In genomic region chr5:102123285-102123684, GRCm38 (mm10) we compare ENCODE assay signal across 14 mouse cellular contexts. TPM values are rescaled to one million over a fixed set of nuclear protein-coding genes. Genes with fewer than 3 reads are reported as not detected.
DNase-seq lines count a peak whose midpoint lies in the region; ATAC-seq lines count a peak whose summit lies in the region.
"Had no signal": no experiment of that assay in that cellular context is flagged by ENCODE, and none has a peak within 500 bp of the region (broad histone marks: within the 10 kb centered on the region; RNA-seq: fewer than 3 reads in every experiment).

No protein-coding gene starts in this region.

- no peaks in the 10 kb centered on the region; the same call in 1 of the 2 replicates for H3K4me1 ChIP-seq in hindbrain, embryonic 16.5 days (ENCODE audit: control insufficient read depth, insufficient read depth, low read depth, low read length)
- H3K4me1 ChIP-seq in hindbrain, embryonic 11.5 days (replicated peaks; ENCODE audit: control insufficient read depth, insufficient read depth, low read length), result no peaks in the 10 kb centered on the region
- H3K4me1 ChIP-seq in forebrain, embryonic 11.5 days (replicated peaks; ENCODE audit: control insufficient read depth, insufficient read depth, low read length), result peaks cover 4% of the 10 kb centered on the region; the same call in 1 of the 2 replicates
- H3K4me1 ChIP-seq: heart, embryonic 10.5 days; hindbrain, embryonic 15.5 days; kidney, embryonic 15.5 days; limb, embryonic 15.5 days had no signal

- DNase-seq in hindbrain, embryonic 11.5 days (ENCODE audit: low spot score), result no peak
- peak; percentile 99 for DNase-seq in cerebellum, adult 9-10 months
- DNase-seq in layer of hippocampus, postnatal 14 days (ENCODE audit: low spot score in 2 of 2), result peak; percentile 7 to 36
- DNase-seq in retina, embryonic 14.5 days (ENCODE audit: low spot score), result peak; percentile 71
- DNase-seq in forebrain, embryonic 11.5 days (ENCODE audit: low spot score), result no peak
- no peak for DNase-seq in gastrocnemius, postnatal 36 days
- no peak for DNase-seq in heart, adult 9 months (ENCODE audit: low spot score in 2 of 2)
- DNase-seq: lung, postnatal 14 days had no signal

- no peaks in the 10 kb centered on the region for H3K36me3 ChIP-seq in hindbrain, embryonic 16.5 days (ENCODE audit: control insufficient read depth, insufficient read depth, low read length)
- H3K36me3 ChIP-seq in hindbrain, embryonic 11.5 days (ENCODE audit: control insufficient read depth, insufficient read depth, low read length), result no peaks in the 10 kb centered on the region
- H3K36me3 ChIP-seq in forebrain, embryonic 11.5 days (ENCODE audit: control insufficient read depth, insufficient read depth, low read length), result no peaks in the 10 kb centered on the region
- H3K36me3 ChIP-seq: heart, embryonic 10.5 days; hindbrain, embryonic 15.5 days; kidney, embryonic 15.5 days; limb, embryonic 15.5 days had no signal

- WGBS in hindbrain, embryonic 16.5 days, result 41% methylated on average over 6 of the region's 6 CpGs
- WGBS in hindbrain, embryonic 11.5 days, result 48% methylated on average over 6 of the region's 6 CpGs
- 55% methylated on average over 6 of the region's 6 CpGs for WGBS in forebrain, embryonic 11.5 days

- no peaks in the 10 kb centered on the region for H3K9me3 ChIP-seq in hindbrain, embryonic 16.5 days (ENCODE audit: control insufficient read depth, low read length)
- H3K9me3 ChIP-seq in hindbrain, embryonic 11.5 days (ENCODE audit: control insufficient read depth, low read length), result no peaks in the 10 kb centered on the region
- no peaks in the 10 kb centered on the region for H3K9me3 ChIP-seq in forebrain, embryonic 11.5 days (ENCODE audit: control insufficient read depth, low read length)
- H3K9me3 ChIP-seq: heart, embryonic 10.5 days; hindbrain, embryonic 15.5 days; kidney, embryonic 15.5 days; limb, embryonic 15.5 days had no signal

- no peak overlapping the region for H3K27ac ChIP-seq in hindbrain, embryonic 16.5 days (ENCODE audit: low read depth, low read length)
- no peak overlapping the region for H3K27ac ChIP-seq in hindbrain, embryonic 11.5 days (ENCODE audit: low read depth, low read length)
- H3K27ac ChIP-seq in forebrain, embryonic 11.5 days (ENCODE audit: low read depth, low read length), result no peak overlapping the region
- H3K27ac ChIP-seq: heart, embryonic 10.5 days; hindbrain, embryonic 15.5 days; kidney, embryonic 15.5 days; limb, embryonic 15.5 days had no signal

- H3K9ac ChIP-seq in hindbrain, embryonic 16.5 days (ENCODE audit: low read depth, low read length), result no peak overlapping the region
- no peak overlapping the region for H3K9ac ChIP-seq in hindbrain, embryonic 11.5 days (ENCODE audit: low read depth, low read length)
- H3K9ac ChIP-seq in forebrain, embryonic 11.5 days (ENCODE audit: low read length), result no peak overlapping the region
- H3K9ac ChIP-seq: hindbrain, embryonic 15.5 days; kidney, embryonic 15.5 days; limb, embryonic 15.5 days had no signal

- ATAC-seq in hindbrain, embryonic 16.5 days, result peak; percentile 65; the same call in 1 of the 2 replicates
- ATAC-seq in hindbrain, embryonic 11.5 days (ENCODE audit: low FRiP score), result no peak
- no peak for ATAC-seq in forebrain, embryonic 11.5 days (replicated peaks; ENCODE audit: low FRiP score)
- ATAC-seq: activated CD4-positive, CD25-positive, alpha-beta regulatory T cell, adult 4 months had no signal

- H3K4me3 ChIP-seq in hindbrain, embryonic 16.5 days (ENCODE audit: low read length), result no peak overlapping the region
- H3K4me3 ChIP-seq in hindbrain, embryonic 11.5 days (ENCODE audit: low read depth, low read length), result no peak overlapping the region
- no peak overlapping the region for H3K4me3 ChIP-seq in forebrain, embryonic 11.5 days (ENCODE audit: low read depth, low read length)
- H3K4me3 ChIP-seq: heart, embryonic 10.5 days; hindbrain, embryonic 15.5 days; kidney, embryonic 15.5 days; limb, embryonic 15.5 days had no signal

- intact Hi-C loops in gastrocnemius, postnatal 36 days (cut with DNase I), result no loop called here

- H3K4me2 ChIP-seq in hindbrain, embryonic 16.5 days (ENCODE audit: low read length), result no peak overlapping the region
- no peak overlapping the region for H3K4me2 ChIP-seq in hindbrain, embryonic 11.5 days (replicated peaks; ENCODE audit: low read depth, low read length)
- no peak overlapping the region for H3K4me2 ChIP-seq in forebrain, embryonic 11.5 days (ENCODE audit: low read depth, low read length, severe bottlenecking)
- H3K4me2 ChIP-seq: hindbrain, embryonic 15.5 days; kidney, embryonic 15.5 days; limb, embryonic 15.5 days had no signal

- H3K27me3 ChIP-seq in hindbrain, embryonic 16.5 days (replicated peaks; ENCODE audit: control insufficient read depth, insufficient read depth, low read length), result no peaks in the 10 kb centered on the region
- no peaks in the 10 kb centered on the region for H3K27me3 ChIP-seq in hindbrain, embryonic 11.5 days (ENCODE audit: control insufficient read depth, insufficient read depth, low read length)
- H3K27me3 ChIP-seq in forebrain, embryonic 11.5 days (ENCODE audit: control insufficient read depth, insufficient read depth, low read length), result no peaks in the 10 kb centered on the region
- H3K27me3 ChIP-seq: hindbrain, embryonic 15.5 days; kidney, embryonic 15.5 days; limb, embryonic 15.5 days had no signal

RNA-seq across cellular contexts. Expression of gene Wdfy3, which starts 53.6 kb away (rescaled TPM):
- 22.5 and 25.4 TPM in 2 replicates for polyA plus RNA-seq in hindbrain, embryonic 16.5 days (2015; fragmentation: Nextera tagmentation; extraction: Ambion mirVana)
- 25.9 and 33.2 TPM in 2 replicates for polyA plus RNA-seq in hindbrain, embryonic 11.5 days (2014; fragmentation: Nextera tagmentation; extraction: Ambion mirVana)
- 100 to 1,000 TPM; 109 to 119 TPM for total RNA-seq in layer of hippocampus, postnatal 14 days (2021)
- polyA plus RNA-seq in forebrain, embryonic 11.5 days (2014; fragmentation: Nextera tagmentation; extraction: Ambion mirVana), result 29.2 and 29.6 TPM in 2 replicates
- 10 to 100 TPM; 18.3 to 21.2 TPM for total RNA-seq in gastrocnemius, postnatal 36 days (2021)

Comparison
In these comparisons a context has a peak if more than half of its experiments do, and no peak if none do; other contexts are left out.
1. DNase-seq: peak in cerebellum, adult 9-10 months (single experiment), layer of hippocampus, postnatal 14 days (2 of 2) and retina, embryonic 14.5 days (single experiment); none in hindbrain, embryonic 11.5 days (single experiment), forebrain, embryonic 11.5 days (single experiment), gastrocnemius, postnatal 36 days (0 of 2) and heart, adult 9 months (0 of 2).